Mouse (Mus musculus): ENCODE data around the gene Zfp473.

DNA sequence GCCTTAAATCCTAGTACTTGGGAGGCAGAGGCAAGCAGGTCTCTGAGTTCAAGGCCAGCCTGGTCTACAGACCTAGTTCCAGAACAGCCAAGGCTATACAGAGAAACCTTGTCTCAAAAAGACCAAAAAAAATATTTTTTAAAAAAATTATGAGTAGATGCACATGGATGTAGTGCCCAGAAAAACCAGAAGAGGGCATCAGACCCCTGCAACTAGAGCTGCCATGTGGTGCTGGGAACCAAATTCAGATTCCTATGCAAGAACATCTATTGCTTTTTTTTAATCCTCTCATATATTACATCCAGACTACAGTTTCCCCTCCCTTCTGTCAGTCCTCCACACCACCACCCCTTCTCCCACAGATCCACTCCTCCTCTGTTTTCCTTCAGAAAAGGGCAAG, 44.5 kb downstream of the Zfp473 start:
- no peak for TF ChIP-seq POLR2A (IDR thresholded peaks at IDR 0.05; ENCODE audit: borderline replicate concordance, extremely low read depth, low read depth, low read length)
- no peak for TF ChIP-seq CTCF (IDR thresholded peaks at IDR 0.05; ENCODE audit: insufficient read depth, low read length)

Data from lung, adult 2 months (tissue).